Mouse (Mus musculus) embryonic fibroblast, embryonic 13.5 days (primary cell): Measurements from ENCODE around the gene Gsc. TPM values are rescaled to one million over a fixed set of nuclear protein-coding genes. Genes with fewer than 3 reads are reported as not detected.

Experiments used
- H3K27ac ChIP-seq: 2 replicates; pipeline ENCODE4 v1.5.1; 2012; ENCODE audit warnings: low read length, control low read depth, inconsistent platforms; ENCODE audit not compliant: insufficient read depth
- H3K4me1 ChIP-seq: 2 replicates; pipeline ENCODE4 v1.6.1; 2011; ENCODE audit warnings: low read length; ENCODE audit not compliant: control insufficient read depth, insufficient read depth
- H3K4me3 ChIP-seq: 2 replicates; pipeline ENCODE4 v1.5.1; 2011; ENCODE audit warnings: mild to moderate bottlenecking, control low read depth, low read length; ENCODE audit not compliant: insufficient read depth
- CTCF ChIP-seq: IDR thresholded peaks from 2 replicates; pipeline ENCODE4 v1.5.1; 2011; ENCODE audit warnings: mild to moderate bottlenecking, control low read depth, low read length, moderate library complexity, borderline replicate concordance; ENCODE audit not compliant: insufficient read depth
- POLR2A ChIP-seq: IDR thresholded peaks from 2 replicates; pipeline ENCODE4 v1.6.1; 2011; ENCODE audit warnings: low read depth, mild to moderate bottlenecking, control low read depth, low read length, moderate library complexity
- polyA plus RNA-seq: library from polyadenylated mRNA; stranded (reverse); fragments of >200 nt; gene quantifications from 2 replicates; pipeline ENCODE4 v1.2.4, GENCODE M21; 2011; ENCODE audit warnings: low read depth; ENCODE audit not compliant: missing spikeins, insufficient read length

Gsc gene
- 1.9 and 2.2 TPM in 2 replicates for polyA plus RNA-seq

DNA sequence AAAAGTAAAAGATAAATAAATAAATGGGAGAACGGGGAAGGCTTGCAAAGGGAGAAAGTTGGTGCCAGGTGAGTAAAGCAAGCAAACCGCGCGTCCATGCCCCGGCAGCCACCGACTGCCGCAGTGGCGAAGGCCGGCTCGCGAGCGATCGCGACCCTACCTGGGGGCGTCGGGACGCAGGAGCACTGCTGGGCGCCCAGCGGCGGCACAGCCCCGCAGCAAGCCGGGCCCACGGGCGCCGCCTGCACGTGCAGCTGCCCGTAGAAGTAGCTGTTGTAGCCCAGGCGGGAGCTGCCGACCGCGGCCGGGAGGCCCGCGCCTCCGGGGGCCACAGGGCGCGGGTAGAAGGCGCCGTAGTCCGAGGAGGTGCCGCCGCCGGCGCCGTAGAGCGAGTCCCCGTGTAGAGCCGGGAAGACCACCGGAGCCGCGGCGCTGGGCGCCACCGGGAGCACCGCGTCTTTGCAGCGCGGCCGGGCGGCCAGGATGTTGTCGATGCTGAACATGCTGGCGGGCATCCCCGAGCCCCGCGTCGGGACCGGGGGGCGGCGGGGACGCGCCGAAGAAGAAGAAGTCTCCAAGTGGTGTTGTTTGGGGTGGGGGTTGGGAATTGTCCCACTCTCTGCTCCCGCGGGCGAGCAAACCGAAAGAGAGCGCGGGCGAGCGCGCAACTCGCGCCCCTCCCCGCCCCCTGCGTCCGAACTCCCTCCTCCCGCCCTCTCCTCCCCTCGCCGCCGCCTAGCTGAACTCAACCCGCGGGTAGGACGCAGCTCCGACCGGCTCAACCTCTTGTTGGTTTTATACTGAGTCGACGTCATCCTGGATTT, at the start of gene Gsc:
Gsc (minus strand) TSS at position 730 of the 824 bp plus-strand sequence.
- no peak within 1 kb of the TSS for H3K27ac ChIP-seq
- TF ChIP-seq POLR2A (no peak), CTCF (no peak)
- no peaks in the 10 kb centered on the region for H3K4me1 ChIP-seq
- peak within 1 kb of the TSS; percentile 44 for H3K4me3 ChIP-seq

DNA sequence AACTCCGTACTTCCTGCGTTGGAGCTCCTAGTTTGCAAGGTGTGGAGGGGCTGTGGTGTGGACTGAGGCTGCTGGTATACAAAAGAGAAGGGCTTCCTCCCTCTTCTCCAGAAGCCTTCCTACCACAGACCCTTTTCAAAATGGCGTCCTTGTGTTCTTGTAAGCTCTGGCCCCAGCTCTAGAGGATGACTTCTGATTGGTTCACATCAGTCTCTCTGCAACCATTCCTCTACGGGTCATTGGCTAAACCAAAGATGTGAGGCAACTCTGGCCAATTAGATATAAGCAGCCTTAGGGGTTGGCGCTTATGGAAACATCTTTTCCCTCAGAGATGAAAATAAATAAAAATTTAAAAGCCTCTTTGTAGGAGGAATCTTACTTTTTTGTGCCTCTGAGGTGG, 46.6 kb upstream of the Gsc start:
- no peak overlapping the region for H3K27ac ChIP-seq
- no peak overlapping the region for H3K4me3 ChIP-seq
- TF ChIP-seq CTCF = no peak
- TF ChIP-seq POLR2A = no peak
- no peaks in the 10 kb centered on the region for H3K4me1 ChIP-seq

DNA sequence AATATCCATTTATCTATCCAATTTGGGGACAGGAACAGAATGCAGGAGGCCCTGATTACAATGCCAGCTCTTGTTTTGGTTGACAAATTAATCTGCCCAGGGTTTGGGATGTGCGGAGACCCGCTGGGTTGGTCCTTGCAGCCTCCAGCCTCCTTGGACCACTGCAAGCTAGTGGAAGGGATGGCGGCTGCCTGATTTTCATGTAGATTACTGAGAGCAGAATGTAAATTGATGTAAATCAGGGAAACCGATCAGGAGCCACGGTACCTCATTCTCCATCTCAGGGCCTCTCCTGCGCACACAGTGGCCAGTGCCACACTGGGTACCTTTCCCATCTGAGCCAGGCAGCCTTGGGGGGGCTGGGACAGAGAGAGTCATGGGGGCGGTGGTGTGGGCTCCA, 34.8 kb upstream of the Gsc start:
- TF ChIP-seq CTCF (no peak), POLR2A (no peak)
- no peak overlapping the region for H3K27ac ChIP-seq
- no peaks in the 10 kb centered on the region for H3K4me1 ChIP-seq
- no peak overlapping the region for H3K4me3 ChIP-seq

DNA sequence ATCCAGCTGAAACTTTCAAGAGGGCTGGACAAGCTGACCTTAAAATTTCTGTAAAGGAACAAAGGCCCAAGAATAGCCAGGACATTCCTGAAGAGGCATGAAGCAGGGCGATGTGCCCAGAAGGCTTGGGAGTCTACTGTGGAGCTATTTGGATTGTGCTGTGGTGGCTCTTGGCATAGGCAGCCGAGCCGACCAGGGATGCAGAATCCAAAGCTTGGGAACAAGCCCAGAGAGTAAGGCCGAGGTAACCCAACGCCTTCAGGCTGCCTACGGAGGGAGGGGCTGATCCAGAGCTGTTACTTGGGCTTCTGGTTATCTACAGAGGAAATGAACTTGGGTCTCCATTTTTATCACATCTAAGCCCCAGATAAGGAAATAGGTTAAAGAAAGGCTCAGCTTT, 18.9 kb upstream of the Gsc start:
- TF ChIP-seq POLR2A (no peak), CTCF (no peak)
- Histone ChIP-seq H3K27ac (no peak overlapping the region), H3K4me3 (no peak overlapping the region), H3K4me1 (no peaks in the 10 kb centered on the region)

DNA sequence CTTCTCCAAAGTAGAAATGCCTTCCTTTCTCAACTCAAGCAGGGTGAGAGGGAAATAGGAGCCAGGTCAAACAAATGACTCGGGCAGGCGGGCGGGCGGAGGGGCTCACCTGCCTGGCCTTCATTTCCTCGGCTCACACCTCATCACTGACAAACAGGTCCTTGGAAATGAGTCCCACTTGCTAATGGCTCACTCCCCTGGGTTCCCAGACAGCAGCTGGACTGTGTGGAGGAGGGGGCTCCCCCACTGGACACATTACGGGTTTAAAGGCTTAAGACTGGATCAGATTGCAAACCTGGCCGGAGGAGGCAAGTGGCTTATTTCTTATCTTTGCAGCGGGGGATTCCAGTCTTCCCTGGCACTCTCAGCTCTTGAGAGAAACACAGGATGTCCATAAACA, 13.1 kb upstream of the Gsc start:
- no peak overlapping the region for H3K4me3 ChIP-seq
- no peaks in the 10 kb centered on the region for H3K4me1 ChIP-seq
- TF ChIP-seq CTCF (no peak), POLR2A (no peak)
- no peak overlapping the region for H3K27ac ChIP-seq

DNA sequence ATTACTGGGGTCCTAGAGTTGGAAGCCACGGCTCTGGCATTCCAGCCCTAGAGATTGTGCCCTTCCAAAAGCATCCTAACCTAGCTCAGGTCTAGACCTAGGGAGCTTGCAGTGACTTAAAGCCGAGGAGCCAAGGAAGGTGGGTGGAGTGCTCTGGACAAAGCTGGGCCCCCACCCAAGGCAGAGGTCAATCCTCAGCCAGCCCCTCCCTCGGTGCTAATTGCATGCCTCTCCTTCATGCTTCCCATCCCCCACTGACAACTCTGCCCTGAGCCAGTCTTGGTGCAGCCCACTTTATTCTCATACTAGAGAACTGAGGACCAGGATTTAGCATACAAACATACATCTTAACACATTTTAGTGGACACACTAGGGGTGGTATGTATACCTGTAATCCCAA, 12.0 kb upstream of the Gsc start:
- no peak overlapping the region for H3K27ac ChIP-seq
- no peaks in the 10 kb centered on the region for H3K4me1 ChIP-seq
- no peak for TF ChIP-seq POLR2A
- no peak for TF ChIP-seq CTCF

DNA sequence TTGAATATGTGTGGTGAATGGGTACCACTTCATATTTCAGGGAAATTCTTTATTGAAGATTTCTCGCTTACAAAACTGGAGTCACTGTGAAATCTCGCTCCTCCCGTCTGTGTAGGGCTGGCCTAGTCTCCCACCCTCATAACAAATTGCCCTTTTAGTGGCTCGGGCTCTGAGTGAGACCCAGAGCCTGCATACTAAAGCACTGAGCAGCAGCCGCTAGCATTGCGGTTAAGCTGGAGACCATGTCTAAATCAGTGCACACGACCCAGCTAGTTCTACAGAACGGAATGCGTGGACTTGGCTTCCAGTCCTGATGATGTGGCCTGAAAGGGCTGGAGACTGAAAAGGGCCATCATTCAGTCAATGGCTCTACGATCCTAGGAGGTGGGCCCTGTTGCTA, 7.9 kb upstream of the Gsc start:
- Histone ChIP-seq H3K4me3 (no peak overlapping the region), H3K4me1 (no peaks in the 10 kb centered on the region), H3K27ac (no peak overlapping the region)
- no peak for TF ChIP-seq POLR2A
- no peak for TF ChIP-seq CTCF

More for the DNA sequence above, 12.0 kb upstream of the Gsc start:
- no peak overlapping the region for H3K4me3 ChIP-seq

DNA sequence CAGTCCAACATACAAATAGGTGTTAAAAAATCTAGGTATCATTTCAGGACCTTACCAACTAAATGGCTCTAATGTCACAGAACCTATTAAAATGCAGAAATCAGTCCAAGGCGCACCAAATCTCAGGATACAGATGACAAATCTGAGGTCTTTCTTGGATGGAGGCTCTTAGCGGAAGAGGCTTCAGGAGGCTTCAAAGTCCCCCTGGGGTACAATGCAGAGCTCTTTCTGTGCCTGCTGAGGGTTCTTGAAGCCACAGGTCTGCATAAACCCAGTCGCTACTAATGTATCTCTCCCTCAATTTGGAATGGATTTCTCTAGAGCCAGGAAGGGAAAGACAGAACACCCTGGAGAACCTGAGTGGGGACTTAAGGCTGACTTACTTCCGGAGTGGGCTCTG, 5.1 kb upstream of the Gsc start:
- H3K4me1 ChIP-seq = no peaks in the 10 kb centered on the region
- no peak overlapping the region for H3K4me3 ChIP-seq
- TF ChIP-seq POLR2A (no peak), CTCF (no peak)
- H3K27ac ChIP-seq = no peak overlapping the region

DNA sequence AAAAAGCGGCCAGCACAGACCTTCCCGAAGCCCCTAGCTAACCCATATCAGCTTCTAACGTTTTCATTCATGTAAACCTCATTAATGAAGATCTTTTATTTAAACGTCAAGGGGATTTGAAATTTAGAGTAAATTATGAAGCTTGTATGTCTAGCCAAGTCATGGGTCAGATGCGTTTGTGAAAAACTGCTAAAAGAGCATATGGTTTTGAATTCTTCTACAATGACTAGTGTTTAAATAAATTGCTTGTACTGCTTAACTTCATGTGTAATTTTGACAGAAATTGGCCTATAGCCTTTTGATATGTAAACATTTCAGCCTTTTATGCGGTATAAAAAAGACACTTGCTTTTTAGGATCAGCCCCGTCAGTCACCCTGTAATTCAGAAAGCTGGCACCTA, 4.4 kb upstream of the Gsc start:
- H3K4me1 ChIP-seq = no peaks in the 10 kb centered on the region
- H3K27ac ChIP-seq = no peak overlapping the region
- no peak overlapping the region for H3K4me3 ChIP-seq
- no peak for TF ChIP-seq POLR2A
- TF ChIP-seq CTCF = no peak

DNA sequence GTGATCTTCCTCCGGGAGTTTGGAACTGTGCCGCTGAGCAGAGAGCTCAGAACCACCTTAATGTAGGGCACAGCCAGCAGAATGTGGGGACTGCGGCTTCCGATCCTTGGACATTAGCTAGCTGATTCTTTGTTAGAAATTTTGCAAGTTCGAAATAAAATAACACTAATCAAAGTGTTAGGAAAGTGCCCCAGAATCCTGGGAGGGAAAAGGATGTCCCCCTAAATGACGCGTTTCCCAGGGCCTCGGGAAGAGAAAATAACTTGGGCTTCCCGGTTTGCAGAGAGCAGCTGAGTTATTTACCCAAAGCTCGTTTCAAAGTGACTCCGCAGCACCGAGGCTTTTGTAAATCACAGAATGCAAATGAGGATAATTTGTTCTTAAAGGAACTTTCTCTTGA, 3.9 kb upstream of the Gsc start:
- H3K4me3 ChIP-seq = no peak overlapping the region
- H3K27ac ChIP-seq = no peak overlapping the region
- TF ChIP-seq CTCF (no peak), POLR2A (no peak)
- H3K4me1 ChIP-seq = no peaks in the 10 kb centered on the region
